Mouse (Mus musculus) G1E (cell line): ENCODE results near the gene 6330403K07Rik. TPM values are rescaled to one million over a fixed set of nuclear protein-coding genes. Genes with fewer than 3 reads are reported as not detected.

ENCODE experiments used
- ATAC-seq: 2 replicates; pipeline ENCODE4 v1.8.0; 2016; ENCODE audit warnings: mild to moderate bottlenecking; ENCODE audit not compliant: insufficient number of reproducible peaks, poor library complexity, low FRiP score, severe bottlenecking; ENCODE audit errors: extremely low read depth
- DNase-seq: peaks from one replicate; pipeline ENCODE4 v3.0.0; 2012; ENCODE audit warnings: low spot score
- H3K27me3 ChIP-seq: 2 replicates; pipeline ENCODE4 v1.6.1; 2012; ENCODE audit warnings: mild to moderate bottlenecking, low read length, inconsistent platforms; ENCODE audit not compliant: insufficient read depth
- H3K36me3 ChIP-seq: replicated peaks from 2 replicates; pipeline ENCODE3; 2012; ENCODE audit warnings: mild to moderate bottlenecking, inconsistent platforms
- H3K4me1 ChIP-seq: 2 replicates; pipeline ENCODE4 v1.6.1; 2012; ENCODE audit warnings: low read depth, low read length, inconsistent platforms, mixed read lengths; ENCODE audit not compliant: insufficient read depth
- H3K4me3 ChIP-seq: 2 replicates; pipeline ENCODE4 v1.5.1; 2012; ENCODE audit warnings: low read depth, mild to moderate bottlenecking, inconsistent platforms, low read length, moderate library complexity, mixed read lengths
- H3K9me3 ChIP-seq: replicated peaks from 2 replicates; pipeline ENCODE4 v1.6.1; 2012; ENCODE audit warnings: inconsistent platforms
- CTCF ChIP-seq: IDR thresholded peaks from 2 replicates; pipeline ENCODE4 v1.5.1; 2012; ENCODE audit warnings: low read depth, low read length, inconsistent platforms, mixed read lengths
- GATA1 ChIP-seq: IDR thresholded peaks from 2 replicates; pipeline ENCODE4 v1.6.1; 2012; ENCODE audit warnings: borderline replicate concordance, low read length, inconsistent platforms, mixed read lengths
- GATA2 ChIP-seq: IDR thresholded peaks from 2 replicates; pipeline ENCODE4 v1.6.1; 2012; ENCODE audit warnings: low read depth, low read length, inconsistent platforms, borderline replicate concordance
- POLR2AphosphoS5 ChIP-seq: IDR thresholded peaks from 2 replicates; pipeline ENCODE4 v1.6.1; 2012; ENCODE audit warnings: low read depth, low read length, inconsistent platforms; ENCODE audit not compliant: insufficient replicate concordance
- TAL1 ChIP-seq: conservative IDR thresholded peaks from 2 replicates; pipeline ENCODE4 v1.6.1; 2012; ENCODE audit warnings: low read depth, low read length, inconsistent platforms, mixed read lengths
- polyA plus RNA-seq: library from polyadenylated mRNA; stranded (reverse); fragments of >175 nt; gene quantifications from 2 replicates; pipeline ENCODE4 v1.2.3, GENCODE M21; 2012
- total RNA-seq, 2 experiments: library from RNA; stranded (forward) in 1 of 2; stranded (reverse) in 1 of 2; fragments of 200-1000 nt in 1 of 2; fragments of >200 nt in 1 of 2; fragmentation: Nextera tagmentation in 1 of 2; gene quantifications; 2 replicates each; pipeline ENCODE4 v1.2.3; 2014 to 2017

6330403K07Rik gene
- total RNA-seq (2014; fragmentation: Nextera tagmentation) (not detected in 2 replicates), total RNA-seq (2017) (0.16 TPM in 1 of 2 replicates, not detected in the other), polyA plus RNA-seq (not detected in 2 replicates)

- Histone ChIP-seq H3K27me3 (peaks cover 16% of the 10 kb centered on the region), H3K9me3 (no peaks in the 10 kb centered on the region), H3K4me1 (peaks cover 10% of the 10 kb centered on the region), H3K4me3 (no peak within 1 kb of the TSS; the same call in 1 of the 2 replicates), H3K36me3 (peaks cover 15% of the 10 kb centered on the region)
- TF ChIP-seq TAL1, result no peak
- no peak for TF ChIP-seq GATA2
- no peak for TF ChIP-seq POLR2AphosphoS5
- TF ChIP-seq GATA1, result no peak
- TF ChIP-seq CTCF, result no peak
- DNase-seq, result no peak
- ATAC-seq, result no peak
Measured at GRCm38 (mm10) chr11:71033163-71033761, at the start of gene 6330403K07Rik. Gene 6330403K07Rik, minus strand, starts transcription at chr11:71033513.

GRCm38 (mm10) chr11:71076342-71076741 lies 43.0 kb upstream of the 6330403K07Rik start:
- no peak for DNase-seq
- Histone ChIP-seq H3K4me3 (no peak overlapping the region), H3K4me1 (no peaks in the 10 kb centered on the region), H3K27me3 (no peaks in the 10 kb centered on the region), H3K36me3 (no peaks in the 10 kb centered on the region), H3K9me3 (peaks cover 5% of the 10 kb centered on the region)
- ATAC-seq, result no peak
- TF ChIP-seq CTCF (no peak), POLR2AphosphoS5 (no peak), GATA2 (no peak), GATA1 (no peak), TAL1 (no peak)

- no peak for DNase-seq
- ATAC-seq, result no peak; the same call in 1 of the 2 replicates
- H3K36me3 ChIP-seq, result no peaks in the 10 kb centered on the region
Measured at GRCm38 (mm10) chr11:71052554-71052953, 19.2 kb upstream of the 6330403K07Rik start.

GRCm38 (mm10) chr11:71039526-71040298 lies 6.4 kb upstream of the 6330403K07Rik start:
- no peak for TF ChIP-seq CTCF
- TF ChIP-seq GATA1, result no peak
- no peak for TF ChIP-seq POLR2AphosphoS5
- TF ChIP-seq TAL1, result no peak
- TF ChIP-seq GATA2, result no peak
- no peak for ATAC-seq
- Histone ChIP-seq H3K9me3 (no peaks in the 10 kb centered on the region), H3K4me1 (no peaks in the 10 kb centered on the region), H3K36me3 (no peaks in the 10 kb centered on the region), H3K4me3 (no peak overlapping the region), H3K27me3 (peaks cover 16% of the 10 kb centered on the region)
- DNase-seq, result no peak

More at GRCm38 (mm10) chr11:71052554-71052953, 19.2 kb upstream of the 6330403K07Rik start:
- Histone ChIP-seq H3K4me3 (no peak overlapping the region), H3K4me1 (no peaks in the 10 kb centered on the region), H3K9me3 (no peaks in the 10 kb centered on the region), H3K27me3 (no peaks in the 10 kb centered on the region)
- no peak for TF ChIP-seq POLR2AphosphoS5

GRCm38 (mm10) chr11:71032491-71033162 lies 686 bp downstream of the 6330403K07Rik start:
- Histone ChIP-seq H3K27me3 (peaks cover 14% of the 10 kb centered on the region), H3K4me3 (no peak overlapping the region), H3K4me1 (peaks cover 16% of the 10 kb centered on the region), H3K36me3 (peaks cover 21% of the 10 kb centered on the region), H3K9me3 (no peaks in the 10 kb centered on the region)
- TF ChIP-seq TAL1 (no peak), GATA2 (no peak), CTCF (no peak), POLR2AphosphoS5 (no peak), GATA1 (no peak)
- no peak for DNase-seq
- ATAC-seq, result no peak

- H3K36me3 ChIP-seq, result peaks cover 26% of the 10 kb centered on the region
- DNase-seq (no peak), ATAC-seq (no peak)
- H3K27me3 ChIP-seq, result peaks cover 13% of the 10 kb centered on the region
- H3K9me3 ChIP-seq, result no peaks in the 10 kb centered on the region
- H3K4me3 ChIP-seq, result no peak overlapping the region
- H3K4me1 ChIP-seq, result peaks cover 16% of the 10 kb centered on the region
- TF ChIP-seq GATA1 (no peak), TAL1 (no peak), CTCF (no peak), POLR2AphosphoS5 (no peak)
Measured at GRCm38 (mm10) chr11:71032070-71032469, 1.2 kb downstream of the 6330403K07Rik start.
